Mouse (Mus musculus) gastrocnemius, adult 2 months (tissue): ENCODE results near the gene Nelfa. TPM values are rescaled to one million over a fixed set of nuclear protein-coding genes. Genes with fewer than 3 reads are reported as not detected.

Experiments
- DNase-seq: peaks from one replicate; pipeline ENCODE4 v3.0.0; 2022
- H3K27ac ChIP-seq: fragments of 200-600 bp; 2 replicates; pipeline ENCODE4 v1.8.1; 2022; ENCODE audit warnings: mild to moderate bottlenecking
- H3K4me3 ChIP-seq: fragments of 200-600 bp; 2 replicates; pipeline ENCODE4 v1.8.1; 2022; ENCODE audit warnings: mild to moderate bottlenecking, moderate library complexity
- CTCF ChIP-seq: fragments of 200-600 bp; IDR thresholded peaks from 2 replicates; pipeline ENCODE4 v1.8.1; 2022; ENCODE audit warnings: antibody characterized with exemption, mild to moderate bottlenecking, moderate library complexity
- intact Hi-C: fragments of 180-260 bp; cut with DNase I; formaldehyde crosslinking; loops from one replicate; pipeline ENCODE4 v1.15.1; 2025
- microRNA-seq: library from miRNA; unstranded; fragments of <30 nt; microRNA quantifications from one replicate; pipeline ENCODE4 v1.2.0, GENCODE M21; 2021
- total RNA-seq, 2 experiments: library from RNA; stranded (reverse); gene quantifications; 2 replicates each; pipeline ENCODE4 v1.2.3; 2021

Gene Nelfa
- total RNA-seq, 2 experiments from 2014 or later: 7.1 to 8.2 TPM

DNA sequence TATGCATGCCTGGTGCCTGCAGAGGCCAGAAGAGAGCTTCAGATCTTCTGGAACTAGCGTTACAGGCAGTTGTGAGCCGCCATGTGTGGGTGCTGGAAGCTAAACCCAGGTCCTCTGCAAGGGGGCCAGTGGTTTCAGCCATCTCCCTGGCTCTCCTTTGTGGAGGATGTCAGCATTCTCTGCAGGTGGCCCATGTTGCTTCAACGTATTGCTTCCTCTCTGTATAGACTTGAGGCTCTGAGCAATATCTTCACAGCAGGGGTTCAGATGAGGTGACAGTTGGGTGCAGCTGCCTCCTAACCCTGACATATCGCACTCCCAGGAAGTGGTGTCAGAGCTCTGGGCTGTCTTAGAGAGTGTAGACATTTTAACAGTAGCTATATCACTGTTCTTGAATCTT, 84.7 kb downstream of the Nelfa start:
- intact Hi-C loops: loop anchor here (10.0 kb wide), 1 partner anchor 103 kb away; no protein-coding TSS in a partner anchor
- DNase-seq: no peak

More for the DNA sequence above, 84.7 kb downstream of the Nelfa start:
- Histone ChIP-seq H3K4me3 (no peak overlapping the region), H3K27ac (no peak overlapping the region)
- TF ChIP-seq CTCF: no peak

Small RNA genes lying within 50 kb of the gene (microRNA-seq; reads per million reads assigned to microRNA genes)
- gene Mir7024: not detected

Other genes starting within 250 kb of the Nelfa start
- 1 to 10 TPM; 3.0 to 7.6 TPM for gene Fgfr3, start 214.7 kb downstream of the Nelfa start, total RNA-seq
- 10 to 100 TPM; 70.4 to 95.2 TPM for gene Letm1, start 153.6 kb downstream of the Nelfa start, total RNA-seq
- 10 to 100 TPM in 1 of 2 experiments, 1 to 10 TPM in 1; 9.7 to 10.6 TPM for gene Nsd2, start 115.7 kb downstream of the Nelfa start, total RNA-seq
- gene Gm1673, start 47.0 kb upstream of the Nelfa start, total RNA-seq: not detected
- under 1 TPM; 0.05 to 0.20 TPM for gene Nat8l, start 59.6 kb upstream of the Nelfa start, total RNA-seq
- gene Poln, start 233.0 kb upstream of the Nelfa start, total RNA-seq: 1 to 10 TPM; 1.1 to 2.1 TPM
- gene Haus3, start 233.1 kb upstream of the Nelfa start, total RNA-seq: 1 to 10 TPM; 3.2 to 4.2 TPM